Mouse (Mus musculus): ENCODE results near the gene Il12b. TPM values are rescaled to one million over a fixed set of nuclear protein-coding genes. Genes with fewer than 3 reads are reported as not detected.
"Not testable (repeated sequence)": the region's sequence is repeated elsewhere in the genome, so short reads cannot be mapped to it uniquely, and the experiment has no call there.

Il12b gene
- polyA plus RNA-seq, 1 experiment from 2014 or later: not detected

DNA sequence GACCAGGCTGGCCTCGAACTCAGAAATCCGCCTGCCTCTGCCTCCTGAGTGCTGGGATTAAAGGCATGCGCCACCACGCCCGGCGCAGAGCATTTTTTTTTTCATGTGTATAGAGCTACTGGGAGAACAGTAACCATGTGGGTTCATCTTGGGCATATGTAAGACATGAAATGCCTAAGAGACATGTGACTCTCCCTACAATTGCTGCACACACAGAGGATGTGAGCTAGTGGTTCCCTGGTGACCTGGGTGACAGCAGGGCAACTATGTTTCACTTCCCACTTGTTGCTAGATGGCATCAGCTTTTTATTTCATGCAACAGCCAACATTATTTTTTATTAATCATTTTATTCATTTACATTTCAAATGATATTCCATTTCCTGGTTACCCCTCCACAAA is 37.9 kb downstream of the Il12b start:
- Histone ChIP-seq H3K36me3 (no peaks in the 10 kb centered on the region), H3K4me1 (replicated peaks) (no peaks in the 10 kb centered on the region), H3K9me3 (no peaks in the 10 kb centered on the region), H3K4me2 (no peak overlapping the region), H3K4me3 (replicated peaks) (no peak overlapping the region), H3K27me3 (no peaks in the 10 kb centered on the region), H3K9ac (replicated peaks) (no peak overlapping the region), H3K27ac (no peak overlapping the region)
- 93% methylated on average over 6 of the region's 6 CpGs for WGBS
- ATAC-seq (ENCODE audit: insufficient number of reproducible peaks, insufficient read depth, low FRiP score, low TSS enrichment, low read depth): no peak

DNA sequence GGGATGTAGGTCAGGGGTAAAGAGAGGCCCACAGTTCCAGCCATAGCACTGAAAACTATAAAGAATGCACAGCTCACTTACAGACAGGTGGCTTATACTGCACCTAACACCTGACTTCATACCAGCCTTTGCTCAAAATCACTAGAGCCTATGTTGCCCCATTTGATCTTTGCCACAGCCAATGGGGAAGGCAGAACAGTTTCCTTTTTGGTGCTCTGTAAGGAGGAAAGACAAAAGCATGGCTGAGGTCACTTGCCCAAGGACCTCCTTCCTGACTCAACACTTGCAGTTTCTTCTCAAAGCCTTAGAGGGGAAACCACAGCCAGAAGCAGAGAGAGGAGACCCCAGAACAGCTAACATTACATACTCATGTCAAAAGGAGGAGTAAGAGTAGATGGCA is 51.2 kb downstream of the Il12b start:
- Histone ChIP-seq H3K4me3 (replicated peaks) (no peak overlapping the region), H3K4me2 (no peak overlapping the region), H3K4me1 (replicated peaks) (no peaks in the 10 kb centered on the region), H3K9ac (replicated peaks) (no peak overlapping the region), H3K9me3 (no peaks in the 10 kb centered on the region), H3K27ac (no peak overlapping the region), H3K27me3 (no peaks in the 10 kb centered on the region), H3K36me3 (peaks cover 22% of the 10 kb centered on the region; the same call in 1 of the 2 replicates)
- ATAC-seq (ENCODE audit: insufficient number of reproducible peaks, insufficient read depth, low FRiP score, low TSS enrichment, low read depth): no peak

DNA sequence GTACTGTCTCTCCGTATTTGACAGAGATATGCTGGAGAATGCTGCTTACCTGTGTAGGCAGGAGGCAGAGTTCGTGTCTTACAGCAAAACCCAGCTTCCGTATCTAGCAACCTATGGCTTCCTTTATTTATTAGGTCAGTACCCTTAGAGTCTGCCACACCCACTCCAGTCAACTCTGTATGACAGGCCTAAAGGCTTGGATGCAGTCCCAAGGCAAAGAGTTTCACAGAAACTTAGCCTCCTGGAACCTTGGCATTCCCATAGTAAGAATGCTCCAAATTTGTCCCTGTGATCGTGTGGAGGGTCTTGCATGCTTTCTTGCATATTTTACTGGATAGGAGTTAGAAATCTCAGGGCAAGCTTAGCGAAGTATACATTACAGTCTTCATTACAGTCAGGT is 52.2 kb downstream of the Il12b start:
- H3K4me2 ChIP-seq; ATAC-seq (ENCODE audit: insufficient number of reproducible peaks, insufficient read depth, low FRiP score, low TSS enrichment, low read depth); H3K27ac ChIP-seq; H3K4me3 ChIP-seq (replicated peaks); H3K9me3 ChIP-seq; H3K27me3 ChIP-seq; H3K4me1 ChIP-seq (replicated peaks); H3K9ac ChIP-seq (replicated peaks): not testable (repeated sequence)
- H3K36me3 ChIP-seq: peaks cover 32% of the 10 kb centered on the region
- 94% methylated on average over 5 of the region's 5 CpGs for WGBS

DNA sequence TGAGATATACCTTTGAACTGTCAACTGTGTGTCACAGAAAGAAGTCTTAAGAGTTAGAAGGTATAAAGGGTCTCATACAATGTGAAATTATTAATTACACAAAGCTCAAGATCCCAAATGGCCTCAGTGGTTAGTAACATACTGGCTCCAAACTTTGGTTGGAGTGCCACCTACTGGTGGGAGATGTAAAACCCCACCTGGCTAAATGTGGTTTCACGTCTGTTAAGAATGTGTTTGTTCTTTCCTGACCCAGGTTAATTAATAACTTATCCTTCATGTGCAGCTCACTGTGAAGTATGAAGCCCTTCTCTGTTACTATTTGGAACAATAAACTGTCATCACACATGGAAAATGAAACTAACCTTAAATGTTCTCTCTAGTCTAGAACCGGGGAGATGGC is 53.6 kb downstream of the Il12b start:
- Histone ChIP-seq H3K4me3 (replicated peaks) (no peak overlapping the region), H3K9ac (replicated peaks) (no peak overlapping the region), H3K4me2 (no peak overlapping the region), H3K4me1 (replicated peaks) (no peaks in the 10 kb centered on the region), H3K27ac (no peak overlapping the region), H3K36me3 (peaks cover 41% of the 10 kb centered on the region), H3K9me3 (no peaks in the 10 kb centered on the region), H3K27me3 (no peaks in the 10 kb centered on the region)
- ATAC-seq (ENCODE audit: insufficient number of reproducible peaks, insufficient read depth, low FRiP score, low TSS enrichment, low read depth): no peak
- WGBS: 69% methylated on average over 2 of the region's 2 CpGs

DNA sequence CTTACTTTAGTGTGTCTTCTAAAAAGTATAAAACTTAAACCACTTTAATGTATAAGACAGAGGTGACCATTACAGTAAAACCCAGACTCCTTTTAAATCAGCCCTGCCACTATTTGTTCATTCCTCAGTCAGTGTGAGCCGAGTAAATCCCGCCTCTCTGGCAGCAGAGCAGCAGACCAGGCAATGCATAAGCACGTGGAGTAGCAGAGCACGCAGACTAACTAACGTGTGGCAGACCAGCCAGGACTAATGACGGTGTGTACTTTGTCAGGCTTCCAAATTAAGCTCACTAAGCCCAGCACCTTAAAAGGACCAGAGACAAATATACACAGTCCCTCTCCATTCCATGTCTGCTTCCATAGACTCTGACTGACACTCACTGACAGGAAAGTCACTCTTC is 61.6 kb downstream of the Il12b start:
- Histone ChIP-seq H3K9ac (replicated peaks) (no peak overlapping the region), H3K36me3 (peaks cover 60% of the 10 kb centered on the region), H3K4me3 (replicated peaks) (no peak overlapping the region), H3K4me2 (no peak overlapping the region), H3K27me3 (no peaks in the 10 kb centered on the region), H3K27ac (no peak overlapping the region), H3K9me3 (no peaks in the 10 kb centered on the region), H3K4me1 (replicated peaks) (no peaks in the 10 kb centered on the region)
- 77% methylated on average over 6 of the region's 6 CpGs for WGBS
- ATAC-seq (ENCODE audit: insufficient number of reproducible peaks, insufficient read depth, low FRiP score, low TSS enrichment, low read depth): no peak

Other genes starting within 250 kb of the Il12b start
- gene Ublcp1, start 70.4 kb downstream of the Il12b start, polyA plus RNA-seq (2016; fragmentation: Nextera tagmentation; extraction: Ambion mirVana): 73.3 and 76.3 TPM in 2 replicates
- gene Rnf145, start 118.9 kb downstream of the Il12b start, polyA plus RNA-seq (2016; fragmentation: Nextera tagmentation; extraction: Ambion mirVana): 91.0 and 91.5 TPM in 2 replicates
- gene Ebf1, start 217.3 kb downstream of the Il12b start, polyA plus RNA-seq (2016; fragmentation: Nextera tagmentation; extraction: Ambion mirVana): 93.3 and 95.7 TPM in 2 replicates